Mouse (Mus musculus) spleen, adult 18-20 months (tissue): ENCODE data around the gene Prkch.

Experiments
- DNase-seq, 2 experiments: peaks; one replicate each; pipeline ENCODE4 v3.0.0; 2022; ENCODE audit warnings: mixed read lengths in 2 of 2

Gene Prkch

GRCm38 (mm10) chr12:73719816-73720215, 135.2 kb downstream of the Prkch start:
- no peak for DNase-seq

GRCm38 (mm10) chr12:73720466-73720865, 135.9 kb downstream of the Prkch start:
- DNase-seq: no peak

- DNase-seq: no peak
Observed at GRCm38 (mm10) chr12:73722060-73722459, 137.5 kb downstream of the Prkch start.

- no peak for DNase-seq
Observed at GRCm38 (mm10) chr12:73723067-73723466, 138.5 kb downstream of the Prkch start.

- DNase-seq: no peak
Observed at GRCm38 (mm10) chr12:73723887-73724286, 139.3 kb downstream of the Prkch start.

GRCm38 (mm10) chr12:73725825-73726604, 141.4 kb downstream of the Prkch start:
- DNase-seq: no peak

GRCm38 (mm10) chr12:73727046-73727445, 142.4 kb downstream of the Prkch start:
- no peak for DNase-seq

- DNase-seq: no peak
Observed at GRCm38 (mm10) chr12:73730603-73731002, 146.0 kb downstream of the Prkch start.

- no peak for DNase-seq
Observed at GRCm38 (mm10) chr12:73731093-73731492, 146.5 kb downstream of the Prkch start.

GRCm38 (mm10) chr12:73731848-73732540, 147.4 kb downstream of the Prkch start:
- DNase-seq: no peak

- DNase-seq: no peak
Observed at GRCm38 (mm10) chr12:73732862-73733261, 148.3 kb downstream of the Prkch start.

GRCm38 (mm10) chr12:73736931-73737330, 152.3 kb downstream of the Prkch start:
- no peak for DNase-seq

GRCm38 (mm10) chr12:73739611-73740219, 155.1 kb downstream of the Prkch start:
- no peak for DNase-seq

GRCm38 (mm10) chr12:73742577-73742976, 158.0 kb downstream of the Prkch start:
- no peak for DNase-seq

GRCm38 (mm10) chr12:73743087-73743486, 158.5 kb downstream of the Prkch start:
- DNase-seq: no peak

- DNase-seq: no peak
Observed at GRCm38 (mm10) chr12:73746072-73746471, 161.5 kb downstream of the Prkch start.

GRCm38 (mm10) chr12:73748373-73748772, 163.8 kb downstream of the Prkch start:
- no peak for DNase-seq

GRCm38 (mm10) chr12:73754476-73755150, 170.0 kb downstream of the Prkch start:
- no peak for DNase-seq

- DNase-seq: no peak
Observed at GRCm38 (mm10) chr12:73755646-73756045, 171.1 kb downstream of the Prkch start.

- no peak for DNase-seq
Observed at GRCm38 (mm10) chr12:73756527-73756926, 171.9 kb downstream of the Prkch start.

GRCm38 (mm10) chr12:73762001-73762400, 177.4 kb downstream of the Prkch start:
- DNase-seq: no peak

- no peak for DNase-seq
Observed at GRCm38 (mm10) chr12:73762762-73763161, 178.2 kb downstream of the Prkch start.
